Mouse (Mus musculus) stomach, embryonic 16.5 days (tissue): Measurements from ENCODE around the gene Olfr1532-ps1. TPM values are rescaled to one million over a fixed set of nuclear protein-coding genes. Genes with fewer than 3 reads are reported as not detected.

Experiments
- polyA plus RNA-seq: library from polyadenylated mRNA; unstranded; fragments of >200 nt; fragmentation: Nextera tagmentation; extraction: Ambion mirVana; gene quantifications from 2 replicates; pipeline ENCODE4 v1.2.1, GENCODE M21; 2015

The Olfr1532-ps1 gene
- polyA plus RNA-seq, 1 experiment from 2014 or later = not detected

Other genes with a start within 250 kb of the Olfr1532-ps1 start
- gene Olfr693, start 227.4 kb upstream of the Olfr1532-ps1 start, polyA plus RNA-seq = not detected in 2 replicates
- not detected in 2 replicates for gene Olfr694, start 216.2 kb upstream of the Olfr1532-ps1 start, polyA plus RNA-seq
- not detected in 2 replicates for gene Olfr695, start 191.6 kb upstream of the Olfr1532-ps1 start, polyA plus RNA-seq
- gene Olfr697, start 165.6 kb upstream of the Olfr1532-ps1 start, polyA plus RNA-seq = not detected in 2 replicates
- gene Olfr698, start 152.6 kb upstream of the Olfr1532-ps1 start, polyA plus RNA-seq = not detected in 2 replicates
- gene Olfr699, start 114.8 kb upstream of the Olfr1532-ps1 start, polyA plus RNA-seq = not detected in 2 replicates
- not detected in 2 replicates for gene Olfr700, start 99.2 kb upstream of the Olfr1532-ps1 start, polyA plus RNA-seq
- gene Olfr701, start 93.9 kb upstream of the Olfr1532-ps1 start, polyA plus RNA-seq = not detected in 2 replicates
- gene Olfr702, start 74.1 kb upstream of the Olfr1532-ps1 start, polyA plus RNA-seq = not detected in 2 replicates
- not detected in 2 replicates for gene Olfr703, start 64.6 kb upstream of the Olfr1532-ps1 start, polyA plus RNA-seq
- not detected in 2 replicates for gene Olfr704, start 44.8 kb upstream of the Olfr1532-ps1 start, polyA plus RNA-seq
- not detected in 2 replicates for gene Olfr705, start 31.1 kb upstream of the Olfr1532-ps1 start, polyA plus RNA-seq
- not detected in 2 replicates for gene Olfr706, start 19.8 kb upstream of the Olfr1532-ps1 start, polyA plus RNA-seq
- not detected in 2 replicates for gene Olfr707, start 6.8 kb upstream of the Olfr1532-ps1 start, polyA plus RNA-seq
- not detected in 2 replicates for gene Olfr709-ps1, start 24.2 kb downstream of the Olfr1532-ps1 start, polyA plus RNA-seq
- not detected in 2 replicates for gene Olfr710, start 40.3 kb downstream of the Olfr1532-ps1 start, polyA plus RNA-seq
- not detected in 2 replicates for gene Olfr6, start 55.9 kb downstream of the Olfr1532-ps1 start, polyA plus RNA-seq
- gene Olfr711, start 67.5 kb downstream of the Olfr1532-ps1 start, polyA plus RNA-seq = not detected in 2 replicates
- gene Olfr2, start 98.1 kb downstream of the Olfr1532-ps1 start, polyA plus RNA-seq = not detected in 2 replicates
- gene Olfr713, start 123.2 kb downstream of the Olfr1532-ps1 start, polyA plus RNA-seq = not detected in 2 replicates
- gene Olfr714, start 163.0 kb downstream of the Olfr1532-ps1 start, polyA plus RNA-seq = not detected in 2 replicates
- gene Olfr17, start 185.2 kb downstream of the Olfr1532-ps1 start, polyA plus RNA-seq = not detected in 2 replicates
- gene Olfr715b, start 202.4 kb downstream of the Olfr1532-ps1 start, polyA plus RNA-seq = not detected in 2 replicates
- gene Olfr715, start 223.1 kb downstream of the Olfr1532-ps1 start, polyA plus RNA-seq = not detected in 2 replicates
- not detected in 2 replicates for gene Olfr716, start 230.3 kb downstream of the Olfr1532-ps1 start, polyA plus RNA-seq